Mouse (Mus musculus) hindbrain, embryonic 11.5 days (tissue): Measurements from ENCODE around the gene Ift74. TPM values are rescaled to one million over a fixed set of nuclear protein-coding genes. Genes with fewer than 3 reads are reported as not detected.
A peak's percentile ranks its signal among the peaks of the same experiment; 100 is the strongest.
"Not testable (repeated sequence)": the region's sequence is repeated elsewhere in the genome, so short reads cannot be mapped to it uniquely, and the experiment has no call there.

Experiments used
- ATAC-seq: fragments of 200-750 bp; cut with Nextera tagmentation; 2 replicates; pipeline ENCODE4 v1.8.0; 2017; ENCODE audit warnings: mild to moderate bottlenecking, moderate TSS enrichment, moderate library complexity; ENCODE audit not compliant: low FRiP score
- DNase-seq: peaks from one replicate; pipeline ENCODE4 v3.0.0-alpha.2; 2015; ENCODE audit warnings: low spot score
- H3K27ac ChIP-seq: fragments of 300-500 bp; sonication (generic); 2 replicates; pipeline ENCODE4 v1.5.1; 2014; ENCODE audit warnings: mild to moderate bottlenecking, low read depth, low read length
- H3K27me3 ChIP-seq: fragments of 300-500 bp; sonication (generic); 2 replicates; pipeline ENCODE4 v1.6.1; 2014; ENCODE audit warnings: mild to moderate bottlenecking, low read length, moderate library complexity, mixed read lengths; ENCODE audit not compliant: control insufficient read depth, insufficient read depth
- H3K36me3 ChIP-seq: fragments of 300-500 bp; sonication (generic); 2 replicates; pipeline ENCODE4 v1.6.1; 2014; ENCODE audit warnings: mild to moderate bottlenecking, low read length, moderate library complexity, mixed read lengths; ENCODE audit not compliant: control insufficient read depth, insufficient read depth
- H3K4me1 ChIP-seq: fragments of 300-500 bp; sonication (generic); replicated peaks from 2 replicates; pipeline ENCODE4 v1.6.1; 2014; ENCODE audit warnings: low read length, mixed read lengths; ENCODE audit not compliant: control insufficient read depth, insufficient read depth
- H3K4me2 ChIP-seq: fragments of 300-500 bp; sonication (generic); replicated peaks from 2 replicates; pipeline ENCODE4 v1.6.1; 2014; ENCODE audit warnings: mild to moderate bottlenecking, low read depth, low read length
- H3K4me3 ChIP-seq: fragments of 300-500 bp; sonication (generic); 2 replicates; pipeline ENCODE4 v1.5.1; 2014; ENCODE audit warnings: low read depth, low read length
- H3K9ac ChIP-seq: fragments of 300-500 bp; sonication (generic); 2 replicates; pipeline ENCODE4 v1.6.1; 2014; ENCODE audit warnings: low read depth, low read length
- H3K9me3 ChIP-seq: fragments of 300-500 bp; sonication (generic); 2 replicates; pipeline ENCODE4 v1.6.1; 2016; ENCODE audit warnings: low read length; ENCODE audit not compliant: control insufficient read depth
- WGBS: fragments of 180-500 bp; shearing (Covaris S2); extraction: QIAGEN DNeasy Blood & Tissue Kit; methylation state at CpG from one replicate; pipeline ENCODE4 v1.1.7; 2014; 5-methylcytosine and 5-hydroxymethylcytosine counted together
- polyA plus RNA-seq: library from polyadenylated mRNA; unstranded; fragments of >200 nt; fragmentation: Nextera tagmentation; extraction: Ambion mirVana; gene quantifications from 2 replicates; pipeline ENCODE4 v1.2.1, GENCODE M21; 2014

The Ift74 gene
- polyA plus RNA-seq, 1 experiment from 2014 or later, result 59.4 TPM

DNA sequence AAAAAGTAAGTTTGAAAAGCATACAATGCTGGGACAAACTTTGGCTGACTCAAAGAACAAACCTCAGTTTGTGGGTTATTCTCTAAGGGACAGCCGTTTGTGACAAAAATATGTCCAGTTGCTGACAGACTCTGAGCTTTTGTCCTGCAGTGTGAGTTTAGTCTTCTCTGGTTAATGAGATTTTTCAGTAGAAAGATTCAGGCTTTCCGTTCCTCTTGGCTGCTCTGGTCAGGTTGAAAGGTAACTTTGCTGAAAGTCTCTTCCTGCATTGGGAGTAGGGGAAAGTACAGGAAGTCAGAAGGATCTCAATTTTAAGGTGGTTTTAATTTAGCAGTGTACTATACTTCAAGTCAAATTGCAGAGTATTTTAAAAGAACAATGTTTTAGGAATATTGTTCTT lies 8.7 kb upstream of the Ift74 start:
- Histone ChIP-seq H3K27ac (no peak overlapping the region), H3K27me3 (no peaks in the 10 kb centered on the region), H3K4me3 (no peak overlapping the region), H3K4me1 (no peaks in the 10 kb centered on the region), H3K36me3 (no peaks in the 10 kb centered on the region), H3K9me3 (no peaks in the 10 kb centered on the region), H3K4me2 (no peak overlapping the region), H3K9ac (no peak overlapping the region)
- 92% methylated on average over 2 of the region's 2 CpGs for WGBS
- no peak for ATAC-seq
- no peak for DNase-seq

DNA sequence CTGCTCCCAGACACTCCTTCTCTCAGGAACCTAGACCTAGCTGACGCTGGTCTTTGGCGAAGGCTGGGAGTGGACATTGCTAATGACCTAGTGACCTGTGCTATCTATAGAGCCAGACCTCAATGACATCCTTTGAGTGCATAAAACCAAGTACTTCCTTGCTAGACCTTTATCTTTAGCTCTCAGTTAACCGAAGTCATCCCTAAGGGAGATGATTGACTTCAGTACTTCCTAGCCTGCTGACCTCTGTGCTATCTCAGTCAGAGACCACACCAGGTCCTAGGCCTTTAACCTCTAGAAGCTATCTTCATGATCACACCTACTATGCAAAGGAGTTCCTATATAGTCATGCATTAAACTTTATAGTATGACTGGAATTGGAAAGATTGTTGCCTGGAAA lies 4.0 kb upstream of the Ift74 start:
- Histone ChIP-seq H3K4me2 (no peak overlapping the region), H3K27ac (no peak overlapping the region), H3K4me3 (no peak overlapping the region), H3K4me1 (no peaks in the 10 kb centered on the region), H3K9me3 (no peaks in the 10 kb centered on the region), H3K36me3 (no peaks in the 10 kb centered on the region), H3K9ac (no peak overlapping the region), H3K27me3 (no peaks in the 10 kb centered on the region)
- ATAC-seq (no peak), DNase-seq (no peak)
- WGBS, result 98% methylated on average over 3 of the region's 3 CpGs

DNA sequence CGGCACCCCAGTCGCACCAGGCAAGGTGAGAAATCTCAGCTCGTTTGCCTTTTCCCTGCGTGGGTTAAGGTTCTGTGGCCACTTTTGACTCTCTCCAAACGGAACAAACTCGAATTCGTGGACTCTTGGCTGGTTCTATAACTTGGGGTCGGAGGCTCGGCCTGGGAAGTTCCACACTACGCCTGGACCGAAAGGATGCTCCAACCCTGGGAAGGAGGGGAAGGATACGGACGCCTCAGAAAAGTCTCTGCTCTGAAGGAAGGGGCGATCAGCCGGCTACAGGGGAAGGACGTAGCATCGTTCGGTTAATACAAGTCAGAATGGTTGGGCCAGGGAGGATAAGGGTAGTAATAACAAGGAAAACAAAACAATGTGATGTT lies 326 bp downstream of the Ift74 start:
- Histone ChIP-seq H3K4me1 (no peaks in the 10 kb centered on the region), H3K9me3 (no peaks in the 10 kb centered on the region), H3K4me3 (peak overlapping the region; percentile 64), H3K4me2 (peak overlapping the region; percentile 56), H3K36me3 (no peaks in the 10 kb centered on the region), H3K9ac (peak overlapping the region; percentile 74), H3K27ac (peak overlapping the region; percentile 65), H3K27me3 (no peaks in the 10 kb centered on the region)
- ATAC-seq, result peak; percentile 85
- WGBS, result under 1% methylated on average over 18 of the region's 18 CpGs
- no peak for DNase-seq

DNA sequence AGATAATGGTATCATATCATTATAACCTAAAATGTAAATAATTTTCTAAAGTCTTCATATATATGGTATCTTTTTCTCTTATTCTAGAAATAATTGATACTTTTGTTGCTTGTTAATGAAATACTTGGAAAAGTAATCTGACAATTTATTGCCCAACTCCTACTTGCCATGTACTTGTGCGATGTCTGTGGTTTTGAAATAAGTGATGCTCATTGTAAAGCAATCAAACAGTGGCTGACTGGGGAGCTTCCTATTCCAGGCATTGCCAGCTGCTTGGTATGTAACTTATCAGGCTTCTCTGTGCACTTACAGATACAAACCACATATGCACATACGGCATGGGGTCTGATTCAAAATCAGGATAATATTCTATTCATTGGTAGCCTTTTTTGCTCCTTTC lies 5.8 kb downstream of the Ift74 start:
- Histone ChIP-seq H3K36me3 (no peaks in the 10 kb centered on the region), H3K4me3 (no peak overlapping the region), H3K9ac (no peak overlapping the region), H3K27ac (no peak overlapping the region), H3K27me3 (no peaks in the 10 kb centered on the region), H3K9me3 (no peaks in the 10 kb centered on the region), H3K4me2 (no peak overlapping the region), H3K4me1 (no peaks in the 10 kb centered on the region)
- DNase-seq (no peak), ATAC-seq (no peak)
- WGBS, result 95% methylated on average over 2 of the region's 2 CpGs

DNA sequence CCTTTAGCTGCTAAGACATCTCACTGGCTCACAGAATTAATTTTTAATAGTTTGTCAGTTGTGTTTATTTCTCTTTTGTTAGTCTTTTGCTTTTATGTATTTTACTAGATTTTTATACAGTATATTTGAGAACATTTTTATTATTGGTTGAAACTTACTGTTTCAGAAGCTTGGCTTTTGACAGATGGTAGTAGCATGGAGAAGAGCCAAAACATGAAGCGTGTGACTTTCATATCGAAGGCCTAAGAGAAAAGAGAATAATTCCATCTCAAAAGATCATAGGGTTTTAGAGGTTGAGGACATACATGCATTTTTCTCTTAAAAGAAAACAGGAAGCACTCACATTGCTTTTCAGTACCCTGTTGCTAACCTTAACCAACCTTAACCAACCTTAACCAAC lies 28.9 kb downstream of the Ift74 start:
- WGBS, result 96% methylated on average over 2 of the region's 2 CpGs
- H3K27ac ChIP-seq, result no peak overlapping the region
- no peak overlapping the region for H3K4me2 ChIP-seq
- no peaks in the 10 kb centered on the region for H3K4me1 ChIP-seq
- ATAC-seq (no peak), DNase-seq (no peak)
- H3K9me3 ChIP-seq, result no peaks in the 10 kb centered on the region
- H3K4me3 ChIP-seq, result no peak overlapping the region
- H3K9ac ChIP-seq, result no peak overlapping the region
- H3K27me3 ChIP-seq, result no peaks in the 10 kb centered on the region
- H3K36me3 ChIP-seq, result no peaks in the 10 kb centered on the region

DNA sequence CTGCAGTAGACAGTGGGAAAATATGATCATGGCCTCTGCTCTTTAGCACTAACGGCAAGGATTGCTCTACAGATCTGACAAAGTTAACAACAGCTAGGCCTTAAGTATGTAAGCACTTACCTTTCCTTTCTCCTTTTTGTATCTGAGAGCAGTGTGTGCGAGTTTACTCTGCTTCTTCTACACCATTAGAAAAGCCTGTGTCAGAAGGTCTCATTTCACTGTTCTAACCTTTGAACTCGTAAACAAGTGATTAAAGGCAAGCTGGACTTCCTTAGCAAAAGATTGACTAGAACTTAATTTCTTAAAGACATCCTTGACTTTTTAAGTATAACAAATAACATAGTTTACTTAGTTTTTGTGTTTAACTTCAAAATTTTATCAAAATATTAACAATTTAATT lies 35.6 kb downstream of the Ift74 start, which contains the start of gene Lrrc19:
TSS of gene Lrrc19 (minus strand) at position 225 of the 400 bp plus-strand sequence.
- H3K27ac ChIP-seq, result no peak within 1 kb of the TSS
- 85% methylated on average over 3 of the region's 3 CpGs for WGBS
- no peak within 1 kb of the TSS for H3K9ac ChIP-seq
- no peak for DNase-seq
- H3K36me3 ChIP-seq, result peaks cover 2% of the 10 kb centered on the region; the same call in 1 of the 2 replicates
- H3K9me3 ChIP-seq, result no peaks in the 10 kb centered on the region
- ATAC-seq, result no peak
- no peaks in the 10 kb centered on the region for H3K4me1 ChIP-seq
- H3K4me3 ChIP-seq, result no peak within 1 kb of the TSS
- H3K27me3 ChIP-seq, result no peaks in the 10 kb centered on the region
- no peak within 1 kb of the TSS for H3K4me2 ChIP-seq

DNA sequence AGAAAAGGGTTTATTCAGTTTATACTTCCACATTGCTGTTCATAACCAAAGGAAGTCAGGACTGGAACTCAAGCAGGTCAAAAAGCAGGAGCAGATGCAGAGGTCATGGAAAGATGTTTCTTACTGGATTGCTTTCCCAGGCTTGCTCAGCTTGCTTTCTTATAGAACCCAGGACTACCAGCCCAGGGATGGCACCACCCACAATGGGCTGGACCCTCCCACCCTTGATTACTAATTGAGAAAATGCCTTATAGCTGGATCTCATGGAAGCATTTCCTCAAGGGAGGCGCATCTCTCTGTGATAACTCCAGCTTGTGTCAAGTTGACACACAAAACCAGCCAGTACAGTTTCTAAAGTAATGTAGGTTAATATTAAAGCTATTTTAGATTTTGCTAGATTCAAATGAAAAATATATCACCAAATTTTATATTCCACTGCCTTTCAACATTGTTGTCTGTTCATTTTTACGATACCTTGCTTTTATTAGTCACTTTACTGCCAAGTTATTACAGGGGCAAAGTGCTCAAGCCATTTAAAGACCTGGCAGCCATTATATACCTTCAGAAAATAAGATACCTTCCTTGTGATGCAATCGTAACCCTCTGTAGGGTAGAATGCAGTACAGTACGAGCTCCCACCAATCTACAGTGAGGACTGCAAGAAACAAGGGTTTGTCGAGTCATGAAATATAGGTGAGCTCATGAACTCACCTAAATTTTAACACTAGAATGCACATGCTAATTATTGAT lies 36.3 kb downstream of the Ift74 start:
- not testable (repeated sequence) for H3K4me2 ChIP-seq, DNase-seq, ATAC-seq

DNA sequence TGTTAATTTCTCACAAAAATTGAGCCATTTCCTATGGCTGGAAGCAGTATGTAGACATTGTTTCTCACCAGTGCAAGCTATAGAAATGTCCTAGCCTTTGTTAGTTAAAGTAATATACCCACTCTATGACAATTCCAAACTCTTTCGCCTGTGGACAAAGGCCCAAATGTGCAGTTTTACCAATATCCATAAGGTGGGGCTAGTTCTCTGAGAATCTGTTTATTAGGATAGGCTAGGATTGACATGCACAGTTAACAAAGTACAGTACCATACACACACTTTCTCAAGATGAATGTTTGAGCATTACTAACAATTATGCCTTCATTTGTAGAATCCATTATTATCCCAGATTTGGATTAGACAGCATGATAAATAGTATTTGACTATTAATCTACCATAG lies 55.4 kb downstream of the Ift74 start:
- no peaks in the 10 kb centered on the region for H3K36me3 ChIP-seq
- no peak overlapping the region for H3K27ac ChIP-seq
- 49% methylated on average over 1 of the region's 1 CpGs for WGBS
- H3K4me2 ChIP-seq, result no peak overlapping the region
- peak; percentile 69 for ATAC-seq
- H3K9me3 ChIP-seq, result no peaks in the 10 kb centered on the region
- H3K4me3 ChIP-seq, result no peak overlapping the region
- no peak overlapping the region for H3K9ac ChIP-seq
- no peaks in the 10 kb centered on the region for H3K4me1 ChIP-seq
- DNase-seq, result peak; percentile 51
- H3K27me3 ChIP-seq, result no peaks in the 10 kb centered on the region

More for the DNA sequence above, 36.3 kb downstream of the Ift74 start:
- not testable (repeated sequence) for H3K27me3 ChIP-seq, H3K4me1 ChIP-seq, H3K36me3 ChIP-seq, H3K9me3 ChIP-seq, H3K4me3 ChIP-seq, H3K27ac ChIP-seq, H3K9ac ChIP-seq
- WGBS, result 95% methylated on average over 5 of the region's 5 CpGs

DNA sequence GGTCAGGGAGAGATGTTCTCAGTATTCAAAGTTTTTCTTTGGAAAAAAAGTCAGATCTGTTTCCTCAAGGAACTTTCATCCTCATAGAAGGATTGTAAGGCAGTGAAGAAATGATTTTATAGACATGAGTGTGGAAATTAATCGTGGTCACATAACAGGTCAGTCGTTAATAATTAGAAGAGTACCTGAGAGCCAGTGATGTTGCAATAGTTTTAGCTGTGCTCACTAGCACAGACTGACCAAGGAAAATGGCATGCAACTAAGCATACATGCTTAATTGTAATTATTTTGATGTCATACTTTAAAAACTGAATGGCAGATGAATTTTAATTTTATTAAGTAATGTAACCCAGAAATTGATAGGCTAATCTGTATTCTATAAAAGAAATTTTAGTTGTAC lies 66.4 kb downstream of the Ift74 start:
- Histone ChIP-seq H3K4me2 (no peak overlapping the region), H3K4me3 (no peak overlapping the region), H3K9ac (no peak overlapping the region), H3K27me3 (no peaks in the 10 kb centered on the region), H3K9me3 (no peaks in the 10 kb centered on the region), H3K4me1 (no peaks in the 10 kb centered on the region), H3K27ac (no peak overlapping the region), H3K36me3 (no peaks in the 10 kb centered on the region)
- no peak for DNase-seq
- no peak for ATAC-seq
- 92% methylated on average over 2 of the region's 2 CpGs for WGBS
